Mouse (Mus musculus): ENCODE data around the gene Chrne. TPM values are rescaled to one million over a fixed set of nuclear protein-coding genes. Genes with fewer than 3 reads are reported as not detected.

The Chrne gene
- polyA plus RNA-seq (2012; rRNA removed; ENCODE audit: low replicate concordance) = 0.18 and 0.30 TPM in 2 replicates

GRCm38 (mm10) chr11:70619101-70619500 lies at the start of gene Chrne:
Chrne (minus strand) TSS chr11:70619216.

GRCm38 (mm10) chr11:70656964-70657363 lies 37.9 kb upstream of the Chrne start, which contains the start of gene Eno3:
Eno3 (plus strand) TSS chr11:70657202.

GRCm38 (mm10) chr11:70654198-70654922 lies 35.3 kb upstream of the Chrne start, which contains the start of gene Pfn1:
Pfn1 (minus strand) TSS chr11:70654644.

GRCm38 (mm10) chr11:70646691-70647650 lies 28.0 kb upstream of the Chrne start, which contains the start of the genes Rnf167 and Slc25a11:
Rnf167 (plus strand) TSS chr11:70647235.
Slc25a11 (minus strand) TSS chr11:70647479.

GRCm38 (mm10) chr11:70638714-70639278 lies 19.8 kb upstream of the Chrne start, which contains the start of gene Gp1ba:
Gp1ba (plus strand) TSS chr11:70639122.

GRCm38 (mm10) chr11:70615516-70616093 lies 3.4 kb downstream of the Chrne start, which contains the start of gene 4930544D05Rik:
4930544D05Rik (plus strand) TSS chr11:70615848.

Other genes with a start within 250 kb of the Chrne start
- 20.8 and 30.6 TPM in 2 replicates for gene Pelp1, start 209.2 kb downstream of the Chrne start, polyA plus RNA-seq (2012; rRNA removed; ENCODE audit: low replicate concordance)
- 59.2 and 84.6 TPM in 2 replicates for gene Arrb2, start 186.6 kb downstream of the Chrne start, polyA plus RNA-seq (2012; rRNA removed; ENCODE audit: low replicate concordance)
- gene Med11, start 167.3 kb downstream of the Chrne start, polyA plus RNA-seq (2012; rRNA removed; ENCODE audit: low replicate concordance) = 25.2 and 25.9 TPM in 2 replicates
- 6.1 and 13.8 TPM in 2 replicates for gene Zmynd15, start 159.8 kb downstream of the Chrne start, polyA plus RNA-seq (2012; rRNA removed; ENCODE audit: low replicate concordance)
- 22.2 and 63.5 TPM in 2 replicates for gene Cxcl16, start 159.2 kb downstream of the Chrne start, polyA plus RNA-seq (2012; rRNA removed; ENCODE audit: low replicate concordance)
- gene Tm4sf5, start 114.0 kb downstream of the Chrne start, polyA plus RNA-seq (2012; rRNA removed; ENCODE audit: low replicate concordance) = 0.99 and 1.3 TPM in 2 replicates
- gene Vmo1, start 104.6 kb downstream of the Chrne start, polyA plus RNA-seq (2012; rRNA removed; ENCODE audit: low replicate concordance) = 0.34 and 0.57 TPM in 2 replicates
- gene Gltpd2, start 100.0 kb downstream of the Chrne start, polyA plus RNA-seq (2012; rRNA removed; ENCODE audit: low replicate concordance) = 0.51 TPM in 1 of 2 replicates, not detected in the other
- 334 and 427 TPM in 2 replicates for gene Psmb6, start 93.8 kb downstream of the Chrne start, polyA plus RNA-seq (2012; rRNA removed; ENCODE audit: low replicate concordance)
- not detected in 2 replicates for gene Gm40193, start 86.3 kb downstream of the Chrne start, polyA plus RNA-seq (2012; rRNA removed; ENCODE audit: low replicate concordance)
- gene Pld2, start 79.2 kb downstream of the Chrne start, polyA plus RNA-seq (2012; rRNA removed; ENCODE audit: low replicate concordance) = 41.2 and 46.2 TPM in 2 replicates
- 57.5 and 70.6 TPM in 2 replicates for gene Mink1, start 56.3 kb downstream of the Chrne start, polyA plus RNA-seq (2012; rRNA removed; ENCODE audit: low replicate concordance)
- gene 4930544D05Rik, start 3.4 kb downstream of the Chrne start, polyA plus RNA-seq (2012; rRNA removed; ENCODE audit: low replicate concordance) = not detected in 2 replicates
- gene Gp1ba, start 19.9 kb upstream of the Chrne start, polyA plus RNA-seq (2012; rRNA removed; ENCODE audit: low replicate concordance) = not detected in 2 replicates
- gene Rnf167, start 28.0 kb upstream of the Chrne start, polyA plus RNA-seq (2012; rRNA removed; ENCODE audit: low replicate concordance) = 99.1 and 107 TPM in 2 replicates
- gene Slc25a11, start 28.3 kb upstream of the Chrne start, polyA plus RNA-seq (2012; rRNA removed; ENCODE audit: low replicate concordance) = 138 and 142 TPM in 2 replicates
- gene Pfn1, start 35.4 kb upstream of the Chrne start, polyA plus RNA-seq (2012; rRNA removed; ENCODE audit: low replicate concordance) = 915 and 1,415 TPM in 2 replicates
- gene Eno3, start 38.0 kb upstream of the Chrne start, polyA plus RNA-seq (2012; rRNA removed; ENCODE audit: low replicate concordance) = 12.2 and 21.2 TPM in 2 replicates
- gene Spag7, start 50.2 kb upstream of the Chrne start, polyA plus RNA-seq (2012; rRNA removed; ENCODE audit: low replicate concordance) = 44.8 and 49.6 TPM in 2 replicates
- 32.0 and 38.5 TPM in 2 replicates for gene Camta2, start 68.9 kb upstream of the Chrne start, polyA plus RNA-seq (2012; rRNA removed; ENCODE audit: low replicate concordance)
- gene Inca1, start 80.9 kb upstream of the Chrne start, polyA plus RNA-seq (2012; rRNA removed; ENCODE audit: low replicate concordance) = 10.2 and 25.4 TPM in 2 replicates
- 94.0 and 111 TPM in 2 replicates for gene Kif1c, start 81.3 kb upstream of the Chrne start, polyA plus RNA-seq (2012; rRNA removed; ENCODE audit: low replicate concordance)
- 2.4 and 3.5 TPM in 2 replicates for gene Zfp3, start 145.0 kb upstream of the Chrne start, polyA plus RNA-seq (2012; rRNA removed; ENCODE audit: low replicate concordance)
- gene Scimp, start 193.4 kb upstream of the Chrne start, polyA plus RNA-seq (2012; rRNA removed; ENCODE audit: low replicate concordance) = 0.72 and 2.6 TPM in 2 replicates
- 4.6 and 5.5 TPM in 2 replicates for gene Rabep1, start 225.6 kb upstream of the Chrne start, polyA plus RNA-seq (2012; rRNA removed; ENCODE audit: low replicate concordance)